ENCODE assay signal across 24 mouse cellular contexts in the genomic region with DNA sequence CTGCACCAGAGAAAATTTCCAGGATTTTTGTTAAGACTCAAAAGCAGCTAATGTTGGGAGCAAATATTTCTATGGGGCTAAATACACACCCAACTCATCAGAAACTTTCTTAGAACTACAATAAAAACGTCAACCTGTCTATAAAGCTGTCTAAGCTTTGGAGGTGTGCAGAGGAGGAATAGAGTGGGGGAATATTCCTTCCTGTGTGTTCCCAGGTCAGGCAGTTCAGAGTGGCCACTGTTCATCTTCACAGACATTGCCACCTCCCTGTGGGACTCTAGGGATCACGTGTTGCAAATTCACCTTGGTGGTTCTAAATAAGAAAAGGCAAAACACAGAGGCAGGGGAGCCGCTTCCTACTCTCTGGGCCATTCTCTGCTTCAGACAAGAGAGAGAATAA.
DNase-seq lines count a peak whose midpoint lies in the region; ATAC-seq and TF ChIP-seq lines count a peak whose summit lies in the region.
"Had no signal": no experiment of that assay in that cellular context is flagged by ENCODE, and none has a peak within 500 bp of the region (broad histone marks: within the 10 kb centered on the region; RNA-seq: fewer than 3 reads in every experiment).

No protein-coding gene starts in this region.

- H3K9me3 ChIP-seq in intestine, embryonic 15.5 days: no peaks in the 10 kb centered on the region
- H3K9me3 ChIP-seq in intestine, postnatal 0 days (ENCODE audit: control insufficient read depth): no peaks in the 10 kb centered on the region
- no peaks in the 10 kb centered on the region for H3K9me3 ChIP-seq in midbrain, embryonic 10.5 days (replicated peaks)
- no peaks in the 10 kb centered on the region for H3K9me3 ChIP-seq in midbrain, embryonic 11.5 days (ENCODE audit: control insufficient read depth, low read length)
- no peaks in the 10 kb centered on the region for H3K9me3 ChIP-seq in intestine, embryonic 16.5 days (ENCODE audit: control insufficient read depth, low read length)
- H3K9me3 ChIP-seq: forebrain, embryonic 10.5 days; forebrain, embryonic 13.5 days; heart, embryonic 10.5 days; heart, embryonic 13.5 days; hindbrain, embryonic 12.5 days had no signal

- DNase-seq in midbrain, embryonic 10.5 days (ENCODE audit: low spot score): no peak
- no peak for DNase-seq in midbrain, embryonic 11.5 days (ENCODE audit: low spot score, missing footprints)
- no peak for DNase-seq in heart, adult 11 months
- DNase-seq in gastrocnemius, postnatal 25 days: no peak
- DNase-seq: adrenal gland, postnatal 10 days; adrenal gland, postnatal 36 days; B cell, adult 2 months; cerebellum, adult 18-20 months; cerebellum, adult 9-10 months; cerebellum, postnatal 14 days; gastrocnemius, postnatal 10 days; heart, adult 2 months; heart, postnatal 14 days; heart, postnatal 4 days had no signal

- ATAC-seq in intestine, embryonic 15.5 days: peak; percentile 69
- no peak for ATAC-seq in intestine, postnatal 0 days
- ATAC-seq in midbrain, embryonic 11.5 days (ENCODE audit: low FRiP score): no peak
- peak; percentile 60 for ATAC-seq in intestine, embryonic 16.5 days
- ATAC-seq: forebrain, embryonic 13.5 days; forebrain, embryonic 16.5 days; hindbrain, embryonic 16.5 days had no signal

- WGBS in intestine, embryonic 15.5 days: 53% methylated on average over 3 of the region's 3 CpGs
- 45% methylated on average over 3 of the region's 3 CpGs for WGBS in intestine, postnatal 0 days
- 76% methylated on average over 3 of the region's 3 CpGs for WGBS in midbrain, embryonic 10.5 days
- WGBS in midbrain, embryonic 11.5 days: 59% methylated on average over 3 of the region's 3 CpGs
- WGBS in intestine, embryonic 16.5 days: 51% methylated on average over 3 of the region's 3 CpGs

- no peaks in the 10 kb centered on the region for H3K36me3 ChIP-seq in intestine, embryonic 15.5 days
- no peaks in the 10 kb centered on the region for H3K36me3 ChIP-seq in intestine, postnatal 0 days (ENCODE audit: control insufficient read depth, insufficient read depth)
- no peaks in the 10 kb centered on the region for H3K36me3 ChIP-seq in midbrain, embryonic 10.5 days
- no peaks in the 10 kb centered on the region for H3K36me3 ChIP-seq in midbrain, embryonic 11.5 days (ENCODE audit: control insufficient read depth, insufficient read depth, low read length)
- no peaks in the 10 kb centered on the region for H3K36me3 ChIP-seq in intestine, embryonic 16.5 days (ENCODE audit: control insufficient read depth, insufficient read depth, low read length)
- H3K36me3 ChIP-seq: forebrain, embryonic 10.5 days; hindbrain, embryonic 12.5 days had no signal

- H3K27me3 ChIP-seq in intestine, embryonic 15.5 days (replicated peaks): no peaks in the 10 kb centered on the region
- H3K27me3 ChIP-seq in intestine, postnatal 0 days (replicated peaks; ENCODE audit: control insufficient read depth, insufficient read depth, low read length): no peaks in the 10 kb centered on the region
- H3K27me3 ChIP-seq in midbrain, embryonic 10.5 days (ENCODE audit: low read depth, poor library complexity, severe bottlenecking): no peaks in the 10 kb centered on the region
- no peaks in the 10 kb centered on the region for H3K27me3 ChIP-seq in midbrain, embryonic 11.5 days (ENCODE audit: control insufficient read depth, insufficient read depth, low read length)
- H3K27me3 ChIP-seq in intestine, embryonic 16.5 days (replicated peaks; ENCODE audit: control insufficient read depth, insufficient read depth, low read length): no peaks in the 10 kb centered on the region
- H3K27me3 ChIP-seq: forebrain, embryonic 13.5 days; heart, embryonic 13.5 days; hindbrain, embryonic 12.5 days had no signal

- no peak for TF ChIP-seq CTCF in intestine, postnatal 0 days (IDR thresholded peaks at IDR 0.05; ENCODE audit: low read depth)

- H3K27ac ChIP-seq in intestine, embryonic 15.5 days: no peak overlapping the region
- H3K27ac ChIP-seq in intestine, postnatal 0 days (ENCODE audit: low read depth, low read length): no peak overlapping the region
- H3K27ac ChIP-seq in midbrain, embryonic 10.5 days (replicated peaks): peak overlapping the region; percentile 57
- H3K27ac ChIP-seq in midbrain, embryonic 11.5 days (ENCODE audit: low read depth, low read length): no peak overlapping the region
- no peak overlapping the region for H3K27ac ChIP-seq in intestine, embryonic 16.5 days (ENCODE audit: low read length)
- H3K27ac ChIP-seq: forebrain, embryonic 10.5 days; forebrain, embryonic 13.5 days; heart, adult 2 months; heart, embryonic 10.5 days; heart, embryonic 13.5 days; hindbrain, embryonic 12.5 days had no signal

- H3K4me3 ChIP-seq in intestine, embryonic 15.5 days (replicated peaks): no peak overlapping the region
- no peak overlapping the region for H3K4me3 ChIP-seq in intestine, postnatal 0 days (ENCODE audit: low read depth, low read length)
- H3K4me3 ChIP-seq in midbrain, embryonic 10.5 days: no peak overlapping the region
- H3K4me3 ChIP-seq in midbrain, embryonic 11.5 days (ENCODE audit: low read depth, low read length): no peak overlapping the region
- H3K4me3 ChIP-seq in intestine, embryonic 16.5 days (ENCODE audit: low read length): no peak overlapping the region
- H3K4me3 ChIP-seq: forebrain, embryonic 10.5 days; forebrain, embryonic 13.5 days; heart, adult 2 months; heart, embryonic 10.5 days; heart, embryonic 13.5 days; hindbrain, embryonic 12.5 days had no signal

- no peak overlapping the region for H3K4me2 ChIP-seq in intestine, embryonic 15.5 days (replicated peaks)
- H3K4me2 ChIP-seq in intestine, postnatal 0 days (replicated peaks; ENCODE audit: low read depth): no peak overlapping the region
- H3K4me2 ChIP-seq in midbrain, embryonic 11.5 days: no peak overlapping the region
- H3K4me2 ChIP-seq in intestine, embryonic 16.5 days (ENCODE audit: low read depth, low read length): no peak overlapping the region
- H3K4me2 ChIP-seq: forebrain, embryonic 13.5 days; heart, embryonic 13.5 days; hindbrain, embryonic 12.5 days had no signal

- H3K4me1 ChIP-seq in intestine, embryonic 15.5 days (replicated peaks): peaks cover 3% of the 10 kb centered on the region; the same call in 1 of the 2 replicates
- no peaks in the 10 kb centered on the region for H3K4me1 ChIP-seq in intestine, postnatal 0 days (replicated peaks; ENCODE audit: control insufficient read depth, insufficient read depth, low read length)
- H3K4me1 ChIP-seq in midbrain, embryonic 10.5 days: peaks cover 57% of the 10 kb centered on the region
- H3K4me1 ChIP-seq in midbrain, embryonic 11.5 days (ENCODE audit: control insufficient read depth, insufficient read depth, low read length): peaks cover 13% of the 10 kb centered on the region
- H3K4me1 ChIP-seq in intestine, embryonic 16.5 days (ENCODE audit: control insufficient read depth, insufficient read depth, low read length): no peaks in the 10 kb centered on the region

- H3K9ac ChIP-seq in intestine, embryonic 15.5 days: no peak overlapping the region
- H3K9ac ChIP-seq in intestine, postnatal 0 days (ENCODE audit: low read depth, low read length): no peak overlapping the region
- no peak overlapping the region for H3K9ac ChIP-seq in midbrain, embryonic 11.5 days (ENCODE audit: low read length)
- no peak overlapping the region for H3K9ac ChIP-seq in intestine, embryonic 16.5 days (ENCODE audit: low read depth, low read length)
- H3K9ac ChIP-seq: forebrain, embryonic 13.5 days; heart, embryonic 13.5 days; hindbrain, embryonic 12.5 days had no signal

Comparison
In these comparisons a context has a peak if more than half of its experiments do, and no peak if none do; other contexts are left out.
1. ATAC-seq: peak in intestine, embryonic 15.5 days (single experiment) and intestine, embryonic 16.5 days (single experiment); none in intestine, postnatal 0 days (single experiment) and midbrain, embryonic 11.5 days (single experiment).